ENCODE assay signal across 16 mouse cellular contexts in genomic region chr13:119268301-119268675, GRCm38 (mm10).
DNase-seq lines count a peak whose midpoint lies in the region; ATAC-seq lines count a peak whose summit lies in the region.
"Had no signal": no experiment of that assay in that cellular context is flagged by ENCODE, and none has a peak within 500 bp of the region (broad histone marks: within the 10 kb centered on the region; RNA-seq: fewer than 3 reads in every experiment).

No protein-coding gene starts in this region.

- H3K27ac ChIP-seq in kidney, embryonic 16.5 days (ENCODE audit: low read length): no peak overlapping the region
- H3K27ac ChIP-seq: heart, embryonic 15.5 days; hindbrain, embryonic 10.5 days had no signal

- no peak overlapping the region for H3K4me2 ChIP-seq in kidney, embryonic 16.5 days (replicated peaks; ENCODE audit: low read depth, low read length)
- H3K4me2 ChIP-seq: heart, embryonic 15.5 days; midbrain, embryonic 11.5 days had no signal

- 28% methylated on average over 10 of the region's 10 CpGs for WGBS in kidney, embryonic 16.5 days

- H3K4me3 ChIP-seq in kidney, embryonic 16.5 days (ENCODE audit: low read length): no peak overlapping the region
- H3K4me3 ChIP-seq: heart, embryonic 15.5 days; hindbrain, embryonic 10.5 days had no signal

- no peaks in the 10 kb centered on the region for H3K36me3 ChIP-seq in kidney, embryonic 16.5 days (ENCODE audit: insufficient read depth, low read length)
- H3K36me3 ChIP-seq: heart, embryonic 15.5 days; hindbrain, embryonic 10.5 days had no signal

- peak; percentile 39; the same call in 1 of the 2 replicates for ATAC-seq in kidney, embryonic 16.5 days (ENCODE audit: low FRiP score, low TSS enrichment)
- ATAC-seq: inflammation-experienced regulatory T-cells, adult 6 months; liver, postnatal 0 days had no signal

- no peaks in the 10 kb centered on the region for H3K9me3 ChIP-seq in kidney, embryonic 16.5 days (ENCODE audit: low read length)
- H3K9me3 ChIP-seq: heart, embryonic 15.5 days; hindbrain, embryonic 10.5 days had no signal

- no peak overlapping the region for H3K9ac ChIP-seq in kidney, embryonic 16.5 days (replicated peaks; ENCODE audit: low read length)
- H3K9ac ChIP-seq: heart, embryonic 15.5 days; liver, postnatal 0 days had no signal

- H3K27me3 ChIP-seq in kidney, embryonic 16.5 days (ENCODE audit: insufficient read depth, low read length): no peaks in the 10 kb centered on the region
- H3K27me3 ChIP-seq: heart, embryonic 15.5 days had no signal

- peak; percentile 7 for DNase-seq in kidney, adult 9 months
- DNase-seq in kidney, postnatal 10 days: no peak
- DNase-seq in urinary bladder, postnatal 36 days (ENCODE audit: low spot score in 2 of 2): peak; percentile 1
- DNase-seq in urinary bladder, adult 2 months (ENCODE audit: low spot score): no peak
- DNase-seq in MN1 (ENCODE audit: low spot score): no peak
- DNase-seq in cerebellum, adult 9-10 months: no peak
- DNase-seq: adrenal gland, postnatal 25 days; cerebellum, postnatal 10 days; heart, adult 11 months; liver, postnatal 0 days; retina, postnatal 1 day had no signal

- H3K4me1 ChIP-seq in kidney, embryonic 16.5 days (ENCODE audit: insufficient read depth, low read length): peaks cover 4% of the 10 kb centered on the region; the same call in 1 of the 2 replicates
- H3K4me1 ChIP-seq: heart, embryonic 15.5 days; hindbrain, embryonic 10.5 days had no signal

Comparison
In these comparisons a context has a peak if more than half of its experiments do, and no peak if none do; other contexts are left out.
1. DNase-seq: peak in kidney, adult 9 months (single experiment) and urinary bladder, postnatal 36 days (2 of 2); none in kidney, postnatal 10 days (single experiment), urinary bladder, adult 2 months (single experiment), MN1 (single experiment) and cerebellum, adult 9-10 months (single experiment).